Mouse (Mus musculus) lung, postnatal 0 days (tissue): ENCODE data around the gene Mindy1. TPM values are rescaled to one million over a fixed set of nuclear protein-coding genes. Genes with fewer than 3 reads are reported as not detected.
A peak's percentile ranks its signal among the peaks of the same experiment; 100 is the strongest.

Experiments used
- ATAC-seq: fragments of 200-750 bp; cut with Nextera tagmentation; 2 replicates; pipeline ENCODE4 v1.8.0; 2017; ENCODE audit warnings: moderate library complexity
- DNase-seq: peaks from one replicate; pipeline ENCODE4 v3.0.0-alpha.2; 2016; ENCODE audit warnings: low spot score
- H3K27ac ChIP-seq: fragments of 300-500 bp; sonication (generic); 2 replicates; pipeline ENCODE4 v1.5.1; 2014; ENCODE audit warnings: antibody characterized with exemption, mild to moderate bottlenecking, low read length, mixed read lengths
- H3K27me3 ChIP-seq: fragments of 300-500 bp; sonication (generic); replicated peaks from 2 replicates; pipeline ENCODE4 v1.6.1; 2014; ENCODE audit warnings: low read length, mixed read lengths; ENCODE audit not compliant: insufficient read depth
- H3K36me3 ChIP-seq: fragments of 300-500 bp; sonication (generic); 2 replicates; pipeline ENCODE4 v1.6.1; 2014; ENCODE audit warnings: low read length, mixed read lengths; ENCODE audit not compliant: insufficient read depth
- H3K4me1 ChIP-seq: fragments of 300-500 bp; sonication (generic); 2 replicates; pipeline ENCODE4 v1.6.1; 2014; ENCODE audit warnings: antibody characterized with exemption, low read depth, low read length, mixed read lengths; ENCODE audit not compliant: insufficient read depth
- H3K4me2 ChIP-seq: fragments of 300-500 bp; sonication (generic); replicated peaks from 2 replicates; pipeline ENCODE4 v1.6.1; 2014; ENCODE audit warnings: low read depth, mild to moderate bottlenecking, low read length, moderate library complexity, mixed read lengths
- H3K4me3 ChIP-seq: fragments of 300-500 bp; sonication (generic); 2 replicates; pipeline ENCODE4 v1.5.1; 2014; ENCODE audit warnings: low read depth, low read length
- H3K9ac ChIP-seq: fragments of 300-500 bp; sonication (generic); replicated peaks from 2 replicates; pipeline ENCODE4 v1.6.1; 2014; ENCODE audit warnings: low read depth, mild to moderate bottlenecking
- H3K9me3 ChIP-seq: fragments of 300-500 bp; sonication (generic); 2 replicates; pipeline ENCODE4 v1.6.1; 2016; ENCODE audit warnings: low read length, mixed read lengths
- CTCF ChIP-seq: IDR thresholded peaks from 2 replicates; pipeline ENCODE4 v1.5.1; 2016; ENCODE audit warnings: antibody characterized with exemption, mild to moderate bottlenecking
- EP300 ChIP-seq: IDR thresholded peaks from 2 replicates; pipeline ENCODE4 v1.6.1; 2016; ENCODE audit warnings: antibody characterized with exemption, mild to moderate bottlenecking, control low read depth
- WGBS: fragments of 180-500 bp; shearing (Covaris S2); extraction: QIAGEN DNeasy Blood & Tissue Kit; methylation state at CpG from one replicate; pipeline ENCODE4 v1.1.7; 2014; 5-methylcytosine and 5-hydroxymethylcytosine counted together
- polyA plus RNA-seq: library from polyadenylated mRNA; unstranded; fragments of >200 nt; fragmentation: Nextera tagmentation; extraction: Ambion mirVana; gene quantifications from 2 replicates; pipeline ENCODE4 v1.2.1, GENCODE M21; 2015

The Mindy1 gene
- polyA plus RNA-seq, 1 experiment from 2014 or later, result 68.0 TPM

DNA sequence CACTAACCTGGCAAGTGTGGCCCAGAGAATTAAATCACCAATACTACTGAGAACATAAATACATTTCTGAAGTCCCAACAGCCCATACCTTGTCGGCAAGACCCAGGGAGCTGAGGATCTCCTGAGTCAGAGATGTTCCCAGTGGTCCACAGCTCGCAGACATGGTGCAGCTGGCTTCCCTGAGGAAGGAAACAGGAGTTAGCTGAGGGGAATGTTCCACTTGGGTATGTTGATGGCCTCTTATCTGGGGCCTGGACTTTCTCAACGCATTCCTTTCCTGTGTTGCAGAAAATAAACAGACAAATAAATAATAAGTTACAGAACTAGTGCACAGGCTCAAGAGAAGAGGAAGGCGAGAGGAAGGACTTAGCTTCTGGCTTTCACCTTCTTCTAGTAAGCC, 25.1 kb downstream of the Mindy1 start:
- no peak for DNase-seq
- no peak overlapping the region for H3K27ac ChIP-seq
- no peaks in the 10 kb centered on the region for H3K9me3 ChIP-seq
- 61% methylated on average over 4 of the region's 4 CpGs for WGBS
- TF ChIP-seq CTCF, result no peak
- TF ChIP-seq EP300, result no peak
- no peak for ATAC-seq
- H3K4me2 ChIP-seq, result no peak overlapping the region
- no peaks in the 10 kb centered on the region for H3K4me1 ChIP-seq
- H3K27me3 ChIP-seq, result no peaks in the 10 kb centered on the region
- H3K4me3 ChIP-seq, result no peak overlapping the region
- H3K36me3 ChIP-seq, result no peaks in the 10 kb centered on the region
- no peak overlapping the region for H3K9ac ChIP-seq

DNA sequence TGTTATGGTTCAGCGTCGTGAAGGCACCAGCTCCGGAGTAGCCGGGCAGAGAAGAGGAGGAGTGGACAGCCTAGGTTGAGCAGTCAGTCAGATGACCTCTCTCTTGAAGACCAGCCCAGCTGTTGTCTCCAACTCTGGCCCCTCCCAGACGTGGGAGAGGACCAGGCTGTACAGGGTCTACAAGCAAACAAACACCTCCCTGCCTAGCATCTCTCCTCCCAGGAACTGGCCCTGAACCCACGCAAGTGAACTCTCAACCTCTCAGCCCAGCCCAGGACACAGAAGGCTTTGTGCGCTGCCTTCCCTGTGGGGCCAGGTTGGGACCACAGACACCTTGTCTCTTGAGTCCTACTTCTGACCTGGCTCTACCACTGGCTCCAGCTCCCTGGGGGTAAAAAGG, 26.0 kb downstream of the Mindy1 start, which contains the start of gene Anxa9:
Anxa9 (minus strand) TSS at position 77 of the 400 bp plus-strand sequence.
- H3K36me3 ChIP-seq, result no peaks in the 10 kb centered on the region
- no peak within 1 kb of the TSS for H3K4me2 ChIP-seq
- WGBS, result 47% methylated on average over 7 of the region's 7 CpGs
- TF ChIP-seq EP300 (no peak), CTCF (no peak)
- DNase-seq (no peak), ATAC-seq (0 out of 2 replicates have a peak, but pooled peaks have one; percentile 6)
- H3K4me1 ChIP-seq, result no peaks in the 10 kb centered on the region
- no peak within 1 kb of the TSS for H3K9ac ChIP-seq
- no peaks in the 10 kb centered on the region for H3K27me3 ChIP-seq
- no peak within 1 kb of the TSS for H3K4me3 ChIP-seq
- 0 out of 2 replicates have a peak within 1 kb of the TSS, but pooled peaks have one; percentile 32 for H3K27ac ChIP-seq
- no peaks in the 10 kb centered on the region for H3K9me3 ChIP-seq

DNA sequence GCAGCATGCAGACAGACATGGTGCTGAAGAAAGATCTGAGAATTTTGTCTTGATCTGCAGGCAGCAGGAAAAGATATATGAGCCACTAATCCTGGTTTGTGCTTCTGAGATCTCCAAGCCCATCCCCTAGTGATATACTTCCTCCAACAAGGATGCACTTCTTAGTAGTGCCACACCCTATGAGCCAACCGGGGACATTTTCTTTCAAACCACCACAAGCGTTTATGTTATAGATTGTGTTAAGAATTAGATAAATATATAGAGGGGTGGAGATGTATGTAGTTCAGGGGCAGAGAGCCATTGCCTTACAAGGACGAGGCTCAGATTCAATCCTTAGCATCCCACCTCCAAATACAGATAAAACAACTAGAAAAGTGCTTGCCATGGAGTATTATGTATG, 29.4 kb downstream of the Mindy1 start:
- ATAC-seq (no peak), DNase-seq (no peak)
- Histone ChIP-seq H3K27me3 (no peaks in the 10 kb centered on the region), H3K4me3 (no peak overlapping the region), H3K36me3 (no peaks in the 10 kb centered on the region), H3K4me1 (peaks cover 4% of the 10 kb centered on the region; the same call in 1 of the 2 replicates), H3K9me3 (no peaks in the 10 kb centered on the region), H3K27ac (no peak overlapping the region), H3K4me2 (no peak overlapping the region), H3K9ac (no peak overlapping the region)
- 46% methylated on average over 3 of the region's 3 CpGs for WGBS
- no peak for TF ChIP-seq EP300
- no peak for TF ChIP-seq CTCF

DNA sequence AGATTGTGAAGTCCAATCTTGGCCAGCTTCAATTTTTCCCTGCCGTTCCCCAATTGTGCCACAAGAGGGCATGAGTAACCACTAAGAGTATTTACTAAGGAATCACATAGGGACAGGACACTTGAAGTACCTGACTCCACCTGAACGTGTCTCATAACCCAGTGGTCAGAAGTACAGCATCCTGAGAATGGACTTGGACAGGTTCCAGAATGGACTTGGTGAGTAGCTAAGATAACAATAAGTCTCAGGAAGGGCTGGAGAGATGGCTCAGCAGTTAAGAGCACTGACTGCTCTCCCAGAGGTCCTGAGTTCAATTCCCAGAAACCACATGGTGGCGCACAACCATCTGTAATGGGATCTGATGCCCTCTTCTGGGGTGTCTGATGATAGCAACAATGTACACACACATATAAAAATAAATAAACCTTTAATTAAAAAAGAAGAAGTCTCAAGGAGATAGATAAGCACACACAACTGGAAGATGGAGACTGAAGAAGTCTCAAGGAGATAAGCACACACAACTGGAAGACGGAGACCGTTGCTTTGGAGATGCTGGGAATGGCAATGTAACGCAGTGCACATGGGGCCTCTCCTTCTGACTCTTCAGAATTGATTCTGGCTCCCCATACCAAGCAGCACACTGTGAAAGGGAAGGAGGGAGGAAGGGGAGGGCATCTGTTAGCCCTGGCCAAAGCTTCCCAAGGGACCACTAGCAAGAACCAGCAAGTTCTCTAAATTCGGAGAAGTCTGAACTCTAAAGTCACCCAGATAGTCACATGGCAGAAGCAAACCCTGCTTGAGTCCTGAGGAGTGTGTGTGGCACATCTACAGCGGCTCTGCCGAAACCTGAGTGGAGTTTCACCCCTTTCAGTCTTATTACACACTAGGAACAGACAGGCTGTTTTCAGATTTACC, 30.1 kb downstream of the Mindy1 start:
- Histone ChIP-seq H3K9ac (no peak overlapping the region), H3K9me3 (no peaks in the 10 kb centered on the region), H3K27me3 (no peaks in the 10 kb centered on the region), H3K4me3 (no peak overlapping the region), H3K4me2 (no peak overlapping the region), H3K4me1 (peaks cover 4% of the 10 kb centered on the region; the same call in 1 of the 2 replicates), H3K27ac (no peak overlapping the region), H3K36me3 (no peaks in the 10 kb centered on the region)
- ATAC-seq, result no peak
- peak; percentile 86 for DNase-seq
- WGBS, result 59% methylated on average over 9 of the region's 9 CpGs
- no peak for TF ChIP-seq EP300
- peak; percentile 78 for TF ChIP-seq CTCF

DNA sequence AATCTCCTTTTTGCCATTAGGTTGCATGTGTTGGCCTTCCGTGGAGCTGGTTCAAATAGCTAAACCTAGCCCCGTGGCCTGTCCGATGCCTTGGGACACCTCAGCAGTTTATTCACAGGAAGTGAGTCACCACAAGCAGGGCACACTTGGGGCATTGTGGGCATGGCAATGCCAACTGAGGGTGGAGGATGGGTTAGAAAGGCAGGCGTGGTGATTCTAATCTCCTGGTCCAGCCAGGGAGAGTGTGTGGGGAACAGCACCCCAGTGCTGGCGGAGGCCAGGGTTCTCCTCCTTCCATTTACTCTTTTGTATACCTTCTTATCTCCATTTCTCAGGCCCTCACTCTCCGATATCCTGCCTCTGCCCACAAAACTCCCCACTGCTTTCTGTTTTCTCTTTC, 31.5 kb downstream of the Mindy1 start:
- no peaks in the 10 kb centered on the region for H3K27me3 ChIP-seq
- TF ChIP-seq EP300 (no peak), CTCF (no peak)
- H3K9ac ChIP-seq, result no peak overlapping the region
- no peaks in the 10 kb centered on the region for H3K36me3 ChIP-seq
- ATAC-seq (no peak), DNase-seq (peak; percentile 59)
- no peak overlapping the region for H3K4me2 ChIP-seq
- no peak overlapping the region for H3K4me3 ChIP-seq
- H3K27ac ChIP-seq, result no peak overlapping the region
- no peaks in the 10 kb centered on the region for H3K9me3 ChIP-seq
- WGBS, result 37% methylated on average over 6 of the region's 6 CpGs
- peaks cover 12% of the 10 kb centered on the region; the same call in 1 of the 2 replicates for H3K4me1 ChIP-seq

DNA sequence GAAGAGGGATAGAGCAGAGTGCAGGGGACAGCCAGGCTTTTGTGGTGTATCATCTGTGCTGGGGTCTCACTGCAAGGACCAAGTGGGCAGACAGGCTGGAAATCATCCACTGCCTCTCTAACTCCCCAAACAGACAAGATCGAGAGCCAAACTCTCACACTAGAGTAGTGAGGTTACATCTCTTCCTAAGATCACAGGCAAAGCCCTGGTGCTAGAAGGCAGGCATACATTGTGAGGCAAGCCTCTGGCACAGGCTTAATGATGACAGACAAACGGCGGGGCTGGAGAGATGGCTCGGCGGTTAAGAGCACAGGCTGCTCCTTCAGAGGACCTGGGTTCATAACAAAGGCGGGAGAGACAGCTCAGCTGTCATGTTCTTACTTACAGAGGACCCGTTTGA, 32.3 kb downstream of the Mindy1 start:
- no peaks in the 10 kb centered on the region for H3K27me3 ChIP-seq
- ATAC-seq, result no peak
- WGBS, result 46% methylated on average over 7 of the region's 7 CpGs
- no peak for DNase-seq
- no peaks in the 10 kb centered on the region for H3K9me3 ChIP-seq
- no peak overlapping the region for H3K4me3 ChIP-seq
- H3K27ac ChIP-seq, result no peak overlapping the region
- no peaks in the 10 kb centered on the region for H3K36me3 ChIP-seq
- no peak overlapping the region for H3K4me2 ChIP-seq
- TF ChIP-seq CTCF (no peak), EP300 (no peak)
- H3K4me1 ChIP-seq, result peaks cover 16% of the 10 kb centered on the region; the same call in 1 of the 2 replicates
- no peak overlapping the region for H3K9ac ChIP-seq
